Mouse (Mus musculus) erythroblast, embryonic 14.5 days (primary cell): ENCODE measurements around the gene Flnb. TPM values are rescaled to one million over a fixed set of nuclear protein-coding genes. Genes with fewer than 3 reads are reported as not detected.

ENCODE experiments used
- H3K27me3 ChIP-seq: 2 replicates; pipeline ENCODE4 v1.6.1; 2012; ENCODE audit warnings: inconsistent platforms; ENCODE audit not compliant: control insufficient read depth
- H3K36me3 ChIP-seq: 2 replicates; pipeline ENCODE4 v1.6.1; 2012; ENCODE audit warnings: mild to moderate bottlenecking, inconsistent platforms; ENCODE audit not compliant: control insufficient read depth
- H3K4me1 ChIP-seq: 2 replicates; pipeline ENCODE4 v1.6.1; 2012; ENCODE audit warnings: inconsistent platforms; ENCODE audit not compliant: control insufficient read depth
- H3K4me3 ChIP-seq: replicated peaks from 2 replicates; pipeline ENCODE3; 2012; ENCODE audit warnings: moderate library complexity, mild to moderate bottlenecking, inconsistent platforms
- H3K9me3 ChIP-seq: 2 replicates; pipeline ENCODE4 v1.6.1; 2012; ENCODE audit warnings: low read length, inconsistent platforms, mixed read lengths; ENCODE audit not compliant: control insufficient read depth
- GATA1 ChIP-seq: IDR thresholded peaks from 2 replicates; pipeline ENCODE4 v1.6.1; 2012; ENCODE audit warnings: low read length, inconsistent platforms, mixed read lengths
- TAL1 ChIP-seq: IDR thresholded peaks from 3 replicates; pipeline ENCODE4 v1.6.1; 2012; ENCODE audit warnings: low read length, inconsistent platforms, mixed read lengths
- polyA plus RNA-seq: library from polyadenylated mRNA; stranded (reverse); fragments of >175 nt; gene quantifications from 2 replicates; pipeline ENCODE4 v1.2.3, GENCODE M21; 2012

The Flnb gene
- polyA plus RNA-seq, 1 experiment = 0.02 TPM

- H3K9me3 ChIP-seq = no peaks in the 10 kb centered on the region; the same call in 1 of the 2 replicates
- no peaks in the 10 kb centered on the region; the same call in 1 of the 2 replicates for H3K36me3 ChIP-seq
- no peak overlapping the region for H3K4me3 ChIP-seq
- no peaks in the 10 kb centered on the region for H3K27me3 ChIP-seq
- H3K4me1 ChIP-seq = no peaks in the 10 kb centered on the region
- TF ChIP-seq GATA1 (no peak), TAL1 (no peak)
Observed at GRCm38 (mm10) chr14:7867224-7867623, 49.5 kb downstream of the Flnb start.

- H3K4me3 ChIP-seq = no peak overlapping the region
- H3K9me3 ChIP-seq = no peaks in the 10 kb centered on the region; the same call in 1 of the 2 replicates
- H3K27me3 ChIP-seq = no peaks in the 10 kb centered on the region
- H3K36me3 ChIP-seq = no peaks in the 10 kb centered on the region; the same call in 1 of the 2 replicates
- TF ChIP-seq TAL1 (no peak), GATA1 (no peak)
- no peaks in the 10 kb centered on the region for H3K4me1 ChIP-seq
Observed at GRCm38 (mm10) chr14:7867841-7868240, 50.1 kb downstream of the Flnb start.

DNA sequence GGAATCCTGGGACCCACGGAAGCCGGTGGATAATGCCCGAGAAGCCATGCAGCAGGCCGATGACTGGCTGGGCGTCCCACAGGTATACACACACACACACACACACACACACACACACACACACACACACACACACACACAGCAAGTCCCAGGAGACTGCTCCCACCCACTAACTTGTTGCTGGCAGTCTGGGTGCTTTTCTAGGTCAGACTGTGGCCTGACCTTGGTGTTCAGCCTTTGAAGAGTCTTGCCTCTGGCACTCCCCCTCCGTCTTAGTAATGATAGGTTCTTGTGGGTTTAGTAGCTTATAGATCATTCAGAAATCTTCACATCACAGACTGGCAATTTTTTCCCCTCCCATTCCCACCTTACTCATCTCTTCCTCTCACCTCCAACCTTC, 52.0 kb downstream of the Flnb start:
- H3K4me1 ChIP-seq = no peaks in the 10 kb centered on the region
- no peaks in the 10 kb centered on the region; the same call in 1 of the 2 replicates for H3K36me3 ChIP-seq
- no peaks in the 10 kb centered on the region; the same call in 1 of the 2 replicates for H3K9me3 ChIP-seq
- H3K4me3 ChIP-seq = no peak overlapping the region
- TF ChIP-seq TAL1 = no peak
- TF ChIP-seq GATA1 = no peak
- H3K27me3 ChIP-seq = no peaks in the 10 kb centered on the region

GRCm38 (mm10) chr14:7873552-7873951, 55.8 kb downstream of the Flnb start:
- no peaks in the 10 kb centered on the region for H3K4me1 ChIP-seq
- no peak for TF ChIP-seq GATA1
- no peak for TF ChIP-seq TAL1
- H3K9me3 ChIP-seq = no peaks in the 10 kb centered on the region; the same call in 1 of the 2 replicates
- H3K4me3 ChIP-seq = no peak overlapping the region
- H3K27me3 ChIP-seq = no peaks in the 10 kb centered on the region
- no peaks in the 10 kb centered on the region; the same call in 1 of the 2 replicates for H3K36me3 ChIP-seq

DNA sequence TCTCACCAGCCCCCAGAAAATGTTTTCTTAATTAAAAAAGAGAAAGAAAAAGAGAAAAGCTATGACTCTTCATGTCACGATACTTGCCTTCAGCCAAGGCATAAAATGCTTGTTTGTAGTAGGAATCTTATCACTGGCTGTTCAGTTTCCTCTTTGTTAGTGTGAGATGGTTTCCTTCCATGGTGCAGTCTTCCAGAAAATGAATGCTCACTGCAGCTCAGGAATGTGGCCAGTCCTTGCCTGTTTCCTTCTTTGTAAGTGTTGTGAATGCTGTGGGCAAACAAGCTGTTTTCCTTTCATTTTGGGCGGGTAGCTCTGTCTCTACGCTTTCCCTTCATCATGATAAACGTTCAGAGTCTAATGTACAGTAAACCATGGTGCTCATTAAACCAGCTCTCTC, 56.7 kb downstream of the Flnb start:
- Histone ChIP-seq H3K9me3 (no peaks in the 10 kb centered on the region; the same call in 1 of the 2 replicates), H3K4me1 (no peaks in the 10 kb centered on the region), H3K36me3 (no peaks in the 10 kb centered on the region; the same call in 1 of the 2 replicates), H3K27me3 (no peaks in the 10 kb centered on the region), H3K4me3 (no peak overlapping the region)
- TF ChIP-seq TAL1 = no peak
- TF ChIP-seq GATA1 = no peak

GRCm38 (mm10) chr14:7877957-7878356, 60.2 kb downstream of the Flnb start:
- Histone ChIP-seq H3K36me3 (no peaks in the 10 kb centered on the region; the same call in 1 of the 2 replicates), H3K27me3 (no peaks in the 10 kb centered on the region), H3K4me3 (no peak overlapping the region), H3K9me3 (no peaks in the 10 kb centered on the region), H3K4me1 (no peaks in the 10 kb centered on the region)
- TF ChIP-seq GATA1 (no peak), TAL1 (no peak)

- TF ChIP-seq TAL1 = no peak
- no peak for TF ChIP-seq GATA1
- no peaks in the 10 kb centered on the region for H3K27me3 ChIP-seq
- no peak overlapping the region for H3K4me3 ChIP-seq
- no peaks in the 10 kb centered on the region; the same call in 1 of the 2 replicates for H3K36me3 ChIP-seq
- H3K9me3 ChIP-seq = no peaks in the 10 kb centered on the region
- no peaks in the 10 kb centered on the region for H3K4me1 ChIP-seq
Observed at GRCm38 (mm10) chr14:7880389-7880788, 62.6 kb downstream of the Flnb start.

- no peaks in the 10 kb centered on the region for H3K4me1 ChIP-seq
- H3K4me3 ChIP-seq = no peak overlapping the region
- TF ChIP-seq GATA1 (no peak), TAL1 (no peak)
- no peaks in the 10 kb centered on the region for H3K9me3 ChIP-seq
- no peaks in the 10 kb centered on the region; the same call in 1 of the 2 replicates for H3K36me3 ChIP-seq
- H3K27me3 ChIP-seq = no peaks in the 10 kb centered on the region
Observed at GRCm38 (mm10) chr14:7881533-7881932, 63.8 kb downstream of the Flnb start.

DNA sequence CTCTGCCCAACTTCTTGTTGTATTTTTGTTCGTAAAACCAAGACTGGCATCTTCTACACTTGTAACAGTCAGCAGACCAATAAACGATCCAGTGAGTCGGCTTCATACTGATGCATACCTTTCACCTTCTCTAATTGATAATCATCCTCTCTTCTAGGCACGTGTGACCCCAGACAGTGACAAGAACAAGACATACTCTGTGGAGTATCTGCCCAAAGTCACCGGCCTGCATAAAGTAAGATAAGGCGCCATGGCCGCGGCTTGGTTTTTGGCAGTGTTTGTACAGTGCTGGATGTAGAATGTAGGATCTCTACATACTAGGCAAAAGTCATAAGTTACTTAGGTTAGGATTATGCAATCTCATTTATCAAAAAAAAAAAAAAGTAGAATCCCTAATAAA, 64.3 kb downstream of the Flnb start:
- Histone ChIP-seq H3K27me3 (no peaks in the 10 kb centered on the region), H3K4me3 (no peak overlapping the region), H3K9me3 (no peaks in the 10 kb centered on the region), H3K36me3 (no peaks in the 10 kb centered on the region; the same call in 1 of the 2 replicates), H3K4me1 (no peaks in the 10 kb centered on the region)
- TF ChIP-seq TAL1 (no peak), GATA1 (no peak)

- Histone ChIP-seq H3K36me3 (no peaks in the 10 kb centered on the region; the same call in 1 of the 2 replicates), H3K4me1 (no peaks in the 10 kb centered on the region), H3K4me3 (no peak overlapping the region)
Observed at GRCm38 (mm10) chr14:7884158-7884557, 66.4 kb downstream of the Flnb start.

More at GRCm38 (mm10) chr14:7884158-7884557, 66.4 kb downstream of the Flnb start:
- Histone ChIP-seq H3K27me3 (no peaks in the 10 kb centered on the region), H3K9me3 (no peaks in the 10 kb centered on the region)
- TF ChIP-seq GATA1 (no peak), TAL1 (no peak)
